Mouse (Mus musculus) midbrain, postnatal 0 days (tissue): ENCODE results near the gene Fam50b. TPM values are rescaled to one million over a fixed set of nuclear protein-coding genes. Genes with fewer than 3 reads are reported as not detected.

Experiments
- ATAC-seq: fragments of 200-750 bp; cut with Nextera tagmentation; 2 replicates; pipeline ENCODE4 v1.8.0; 2017; ENCODE audit warnings: moderate number of reproducible peaks, mild to moderate bottlenecking, moderate TSS enrichment, moderate library complexity; ENCODE audit not compliant: low FRiP score
- DNase-seq: peaks from one replicate; pipeline ENCODE4 v3.0.0-alpha.2; 2015; ENCODE audit warnings: low spot score
- H3K27ac ChIP-seq: fragments of 300-500 bp; sonication (generic); 2 replicates; pipeline ENCODE4 v1.5.1; 2014; ENCODE audit warnings: low read depth, mild to moderate bottlenecking, low read length, mixed read lengths
- H3K27me3 ChIP-seq: fragments of 300-500 bp; sonication (generic); 2 replicates; pipeline ENCODE4 v1.6.1; 2014; ENCODE audit warnings: low read length, control low read depth, mixed read lengths; ENCODE audit not compliant: insufficient read depth
- H3K36me3 ChIP-seq: fragments of 300-500 bp; sonication (generic); 2 replicates; pipeline ENCODE4 v1.6.1; 2014; ENCODE audit warnings: low read length, control low read depth, mixed read lengths; ENCODE audit not compliant: insufficient read depth
- H3K4me1 ChIP-seq: fragments of 300-500 bp; sonication (generic); 2 replicates; pipeline ENCODE4 v1.6.1; 2014; ENCODE audit warnings: mild to moderate bottlenecking, control low read depth, antibody characterized with exemption, low read length, mixed read lengths; ENCODE audit not compliant: insufficient read depth
- H3K4me2 ChIP-seq: fragments of 300-500 bp; sonication (generic); 2 replicates; pipeline ENCODE4 v1.6.1; 2014; ENCODE audit warnings: low read depth, mild to moderate bottlenecking, low read length, mixed read lengths; ENCODE audit not compliant: poor library complexity, severe bottlenecking
- H3K4me3 ChIP-seq: fragments of 300-500 bp; sonication (generic); 2 replicates; pipeline ENCODE4 v1.5.1; 2014; ENCODE audit warnings: low read depth, mild to moderate bottlenecking, low read length, moderate library complexity
- H3K9ac ChIP-seq: fragments of 300-500 bp; sonication (generic); replicated peaks from 2 replicates; pipeline ENCODE4 v1.6.1; 2014; ENCODE audit warnings: mild to moderate bottlenecking, low read length, moderate library complexity, mixed read lengths; ENCODE audit not compliant: poor library complexity, severe bottlenecking
- H3K9me3 ChIP-seq: fragments of 300-500 bp; sonication (generic); 2 replicates; pipeline ENCODE4 v1.6.1; 2016; ENCODE audit warnings: low read length, control low read depth
- CTCF ChIP-seq: IDR thresholded peaks from 2 replicates; pipeline ENCODE4 v1.5.1; 2016; ENCODE audit warnings: antibody characterized with exemption, mild to moderate bottlenecking
- WGBS: fragments of 180-500 bp; shearing (Covaris S2); extraction: QIAGEN DNeasy Blood & Tissue Kit; methylation state at CpG from one replicate; pipeline ENCODE4 v1.1.7; 2014; 5-methylcytosine and 5-hydroxymethylcytosine counted together
- polyA plus RNA-seq: library from polyadenylated mRNA; unstranded; fragments of >200 nt; fragmentation: Nextera tagmentation; extraction: Ambion mirVana; gene quantifications from 2 replicates; pipeline ENCODE4 v1.2.1, GENCODE M21; 2015
- total RNA-seq: library from RNA; depleted of rRNA; stranded (reverse); fragments of >200 nt; gene quantifications from 2 replicates; pipeline ENCODE4 v1.2.3, GENCODE M21; 2014

Fam50b gene
- total and polyA plus RNA-seq, 2 experiments from 2014 or later: 0.66 TPM; not detected in 1

- DNase-seq (no peak), ATAC-seq (no peak)
- 77% methylated on average over 4 of the region's 4 CpGs for WGBS
- Histone ChIP-seq H3K27ac (no peak overlapping the region), H3K4me2 (no peak overlapping the region), H3K4me1 (no peaks in the 10 kb centered on the region), H3K4me3 (no peak overlapping the region), H3K27me3 (no peaks in the 10 kb centered on the region), H3K9ac (no peak overlapping the region), H3K9me3 (no peaks in the 10 kb centered on the region), H3K36me3 (no peaks in the 10 kb centered on the region)
- TF ChIP-seq CTCF: no peak
These were observed 47.0 kb downstream of the Fam50b start for GRCm38 (mm10) chr13:34781611-34782009.

- H3K9ac ChIP-seq: no peak overlapping the region
- no peaks in the 10 kb centered on the region for H3K4me1 ChIP-seq
- H3K36me3 ChIP-seq: no peaks in the 10 kb centered on the region
- ATAC-seq (no peak), DNase-seq (no peak)
- H3K4me3 ChIP-seq: no peak overlapping the region
- 82% methylated on average over 8 of the region's 8 CpGs for WGBS
- no peak overlapping the region for H3K4me2 ChIP-seq
- TF ChIP-seq CTCF: no peak
- no peaks in the 10 kb centered on the region for H3K27me3 ChIP-seq
- no peak overlapping the region for H3K27ac ChIP-seq
- H3K9me3 ChIP-seq: no peaks in the 10 kb centered on the region
These were observed 50.2 kb downstream of the Fam50b start for GRCm38 (mm10) chr13:34784818-34785217.

- Histone ChIP-seq H3K4me3 (no peak overlapping the region), H3K27me3 (no peaks in the 10 kb centered on the region), H3K4me1 (no peaks in the 10 kb centered on the region), H3K4me2 (no peak overlapping the region), H3K27ac (no peak overlapping the region), H3K9me3 (no peaks in the 10 kb centered on the region), H3K9ac (no peak overlapping the region), H3K36me3 (no peaks in the 10 kb centered on the region)
- TF ChIP-seq CTCF: no peak
- WGBS: 88% methylated on average over 5 of the region's 5 CpGs
- ATAC-seq (no peak), DNase-seq (no peak)
These were observed 52.0 kb downstream of the Fam50b start for GRCm38 (mm10) chr13:34786634-34787033.

- Histone ChIP-seq H3K4me3 (no peak overlapping the region), H3K9ac (no peak overlapping the region), H3K9me3 (no peaks in the 10 kb centered on the region), H3K27ac (no peak overlapping the region), H3K4me1 (no peaks in the 10 kb centered on the region), H3K36me3 (no peaks in the 10 kb centered on the region), H3K4me2 (no peak overlapping the region), H3K27me3 (no peaks in the 10 kb centered on the region)
- TF ChIP-seq CTCF: no peak
- 45% methylated on average over 5 of the region's 5 CpGs for WGBS
- ATAC-seq: no peak
- no peak for DNase-seq
These were observed 52.9 kb downstream of the Fam50b start for GRCm38 (mm10) chr13:34787546-34787945.

- H3K4me3 ChIP-seq: no peak overlapping the region
- H3K4me1 ChIP-seq: no peaks in the 10 kb centered on the region
- no peak overlapping the region for H3K27ac ChIP-seq
- H3K36me3 ChIP-seq: no peaks in the 10 kb centered on the region
- H3K9ac ChIP-seq: no peak overlapping the region
- no peaks in the 10 kb centered on the region for H3K27me3 ChIP-seq
- no peak overlapping the region for H3K4me2 ChIP-seq
- H3K9me3 ChIP-seq: no peaks in the 10 kb centered on the region
- 86% methylated on average over 3 of the region's 3 CpGs for WGBS
- ATAC-seq: no peak
- DNase-seq: no peak
- TF ChIP-seq CTCF: no peak
These were observed 54.6 kb downstream of the Fam50b start for GRCm38 (mm10) chr13:34789176-34789818.

GRCm38 (mm10) chr13:34793066-34793465, 58.4 kb downstream of the Fam50b start:
- H3K4me3 ChIP-seq: no peak overlapping the region
- no peak overlapping the region for H3K27ac ChIP-seq
- 74% methylated on average over 7 of the region's 7 CpGs for WGBS
- DNase-seq (no peak), ATAC-seq (no peak)
- H3K4me1 ChIP-seq: no peaks in the 10 kb centered on the region
- no peaks in the 10 kb centered on the region for H3K36me3 ChIP-seq
- H3K9me3 ChIP-seq: no peaks in the 10 kb centered on the region
- TF ChIP-seq CTCF: no peak
- H3K4me2 ChIP-seq: no peak overlapping the region
- no peaks in the 10 kb centered on the region for H3K27me3 ChIP-seq
- H3K9ac ChIP-seq: no peak overlapping the region
